Mouse (Mus musculus): ENCODE measurements around the gene Tmem198b. TPM values are rescaled to one million over a fixed set of nuclear protein-coding genes. Genes with fewer than 3 reads are reported as not detected.
A peak's percentile ranks its signal among the peaks of the same experiment; 100 is the strongest.

Tmem198b gene
- polyA plus RNA-seq, 1 experiment from 2014 or later, result 14.2 TPM

- 66% methylated on average over 6 of the region's 6 CpGs for WGBS
- no peak for ATAC-seq (replicated peaks; ENCODE audit: insufficient number of reproducible peaks, low FRiP score, low TSS enrichment, low read depth)
These were observed 1.9 kb upstream of the Tmem198b start for GRCm38 (mm10) chr10:128806086-128806485.

DNA sequence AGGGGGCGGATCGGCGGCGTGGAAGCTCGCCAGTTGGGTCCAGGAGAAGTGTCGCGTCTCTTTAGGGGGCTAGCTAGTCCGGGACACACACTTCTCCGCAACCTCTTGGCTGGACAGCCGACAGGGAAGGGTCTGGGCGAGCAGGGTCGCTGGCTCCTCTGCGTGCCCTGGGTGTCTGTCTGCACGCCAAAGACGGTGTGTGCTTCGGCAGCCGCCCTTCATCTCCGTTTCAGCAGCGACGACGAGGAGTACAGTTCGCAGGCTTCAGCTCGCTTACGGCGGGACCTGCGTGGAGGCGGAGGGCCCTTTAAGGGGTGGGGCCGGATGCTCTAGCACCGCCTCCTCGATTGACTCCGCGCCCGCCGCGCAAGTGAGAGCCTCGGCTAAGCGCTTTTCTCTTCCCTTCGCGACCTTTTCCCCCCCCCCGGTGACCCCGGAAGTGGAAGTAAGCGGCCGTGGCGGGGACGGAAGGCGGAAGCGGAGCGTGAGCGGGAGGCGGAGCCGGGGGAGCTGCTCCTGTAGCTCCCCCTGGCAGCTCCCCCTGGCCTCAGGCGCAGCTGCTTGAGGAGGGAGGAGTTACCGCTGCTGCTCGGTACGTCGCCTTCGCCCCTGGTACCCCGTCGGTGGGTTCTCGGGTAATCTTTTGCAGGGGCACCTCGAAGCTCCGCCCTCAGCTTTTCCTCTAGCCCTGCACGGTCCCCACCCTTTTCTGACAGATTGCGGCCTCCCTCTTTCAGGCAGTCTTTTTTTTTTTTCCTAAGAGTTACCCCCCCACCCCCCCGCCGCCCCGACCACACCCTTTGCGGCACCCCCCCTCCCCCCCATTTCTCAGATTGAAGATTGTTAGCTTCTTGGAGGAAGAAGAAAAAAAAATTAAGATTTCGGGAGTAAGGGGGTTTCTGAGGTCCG is 1.2 kb upstream of the Tmem198b start:
- Histone ChIP-seq H3K9me3 (replicated peaks; ENCODE audit: control insufficient read depth, low read length) (no peaks in the 10 kb centered on the region), H3K4me2 (ENCODE audit: low read depth, low read length) (peak overlapping the region; percentile 54), H3K9ac (replicated peaks; ENCODE audit: low read length) (peak overlapping the region; percentile 85), H3K36me3 (replicated peaks; ENCODE audit: control insufficient read depth, insufficient read depth, low read depth, low read length) (no peaks in the 10 kb centered on the region), H3K27me3 (ENCODE audit: control insufficient read depth, insufficient read depth, low read length) (no peaks in the 10 kb centered on the region), H3K4me3 (ENCODE audit: low read depth, low read length) (peak overlapping the region; percentile 82), H3K4me1 (ENCODE audit: control insufficient read depth, insufficient read depth, low read length) (no peaks in the 10 kb centered on the region), H3K27ac (replicated peaks; ENCODE audit: low read depth, low read length) (peak overlapping the region; percentile 98)
- WGBS, result under 1% methylated on average over 62 of the region's 70 CpGs
- peak; percentile 91 for ATAC-seq (replicated peaks; ENCODE audit: insufficient number of reproducible peaks, low FRiP score, low TSS enrichment, low read depth)
- DNase-seq (ENCODE audit: low spot score), result peak; percentile 98

More at GRCm38 (mm10) chr10:128806086-128806485, 1.9 kb upstream of the Tmem198b start:
- no peak for DNase-seq (ENCODE audit: low spot score)
- Histone ChIP-seq H3K36me3 (replicated peaks; ENCODE audit: control insufficient read depth, insufficient read depth, low read depth, low read length) (no peaks in the 10 kb centered on the region), H3K9ac (replicated peaks; ENCODE audit: low read length) (peak overlapping the region; percentile 59), H3K27me3 (ENCODE audit: control insufficient read depth, insufficient read depth, low read length) (no peaks in the 10 kb centered on the region), H3K9me3 (replicated peaks; ENCODE audit: control insufficient read depth, low read length) (no peaks in the 10 kb centered on the region), H3K4me1 (ENCODE audit: control insufficient read depth, insufficient read depth, low read length) (no peaks in the 10 kb centered on the region), H3K4me2 (ENCODE audit: low read depth, low read length) (peak overlapping the region; percentile 38), H3K4me3 (ENCODE audit: low read depth, low read length) (peak overlapping the region; percentile 82), H3K27ac (replicated peaks; ENCODE audit: low read depth, low read length) (no peak overlapping the region)

DNA sequence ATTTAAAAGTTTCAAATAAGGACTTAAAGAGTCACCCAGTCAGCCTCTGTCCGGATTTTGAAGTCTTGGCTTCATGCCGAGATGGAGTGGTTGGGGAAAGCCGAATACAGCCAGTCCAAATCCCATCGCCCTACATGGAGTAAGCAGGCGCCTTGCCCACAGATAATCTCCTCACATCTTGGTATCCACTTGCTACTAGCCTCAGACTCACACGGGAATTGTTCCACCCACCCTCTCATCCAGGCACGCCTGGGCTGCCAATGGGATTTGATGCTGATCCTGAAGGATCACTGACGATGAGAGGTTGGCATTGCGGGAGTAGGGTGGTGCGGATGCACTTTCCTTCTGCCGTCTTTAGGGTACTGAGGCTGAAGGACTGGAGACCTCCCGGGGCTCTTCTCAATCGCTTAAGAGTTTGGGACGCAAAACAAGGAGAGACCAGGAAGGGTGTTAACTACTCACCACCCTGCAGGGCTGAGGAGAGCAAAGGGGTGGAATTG is 349 bp downstream of the Tmem198b start, which contains the start of gene Dnajc14:
TSS of gene Dnajc14 (plus strand) at position 292 of the 500 bp plus-strand sequence.
- H3K4me3 ChIP-seq (ENCODE audit: low read depth, low read length), result peak within 1 kb of the TSS; percentile 82
- H3K36me3 ChIP-seq (replicated peaks; ENCODE audit: control insufficient read depth, insufficient read depth, low read depth, low read length), result no peaks in the 10 kb centered on the region

GRCm38 (mm10) chr10:128803361-128803760 is 809 bp downstream of the Tmem198b start:
- WGBS, result 8% methylated on average over 6 of the region's 6 CpGs
- peak overlapping the region; percentile 85 for H3K9ac ChIP-seq (replicated peaks; ENCODE audit: low read length)
- no peaks in the 10 kb centered on the region for H3K9me3 ChIP-seq (replicated peaks; ENCODE audit: control insufficient read depth, low read length)
- H3K4me3 ChIP-seq (ENCODE audit: low read depth, low read length), result peak overlapping the region; percentile 82
- no peaks in the 10 kb centered on the region for H3K27me3 ChIP-seq (ENCODE audit: control insufficient read depth, insufficient read depth, low read length)
- no peak for DNase-seq (ENCODE audit: low spot score)
- no peaks in the 10 kb centered on the region for H3K36me3 ChIP-seq (replicated peaks; ENCODE audit: control insufficient read depth, insufficient read depth, low read depth, low read length)
- H3K4me2 ChIP-seq (ENCODE audit: low read depth, low read length), result peak overlapping the region; percentile 54
- H3K27ac ChIP-seq (replicated peaks; ENCODE audit: low read depth, low read length), result 0 out of 2 replicates have a peak overlapping the region, but pooled peaks have one; percentile 13
- H3K4me1 ChIP-seq (ENCODE audit: control insufficient read depth, insufficient read depth, low read length), result no peaks in the 10 kb centered on the region
- no peak for ATAC-seq (replicated peaks; ENCODE audit: insufficient number of reproducible peaks, low FRiP score, low TSS enrichment, low read depth)

More for the DNA sequence above, 349 bp downstream of the Tmem198b start, which contains the start of gene Dnajc14:
- Histone ChIP-seq H3K27me3 (ENCODE audit: control insufficient read depth, insufficient read depth, low read length) (no peaks in the 10 kb centered on the region), H3K27ac (replicated peaks; ENCODE audit: low read depth, low read length) (peak within 1 kb of the TSS; percentile 98), H3K4me1 (ENCODE audit: control insufficient read depth, insufficient read depth, low read length) (no peaks in the 10 kb centered on the region), H3K9ac (replicated peaks; ENCODE audit: low read length) (peak within 1 kb of the TSS; percentile 85), H3K9me3 (replicated peaks; ENCODE audit: control insufficient read depth, low read length) (no peaks in the 10 kb centered on the region), H3K4me2 (ENCODE audit: low read depth, low read length) (peak within 1 kb of the TSS; percentile 54)
- DNase-seq (ENCODE audit: low spot score) (peak; percentile 48), ATAC-seq (replicated peaks; ENCODE audit: insufficient number of reproducible peaks, low FRiP score, low TSS enrichment, low read depth) (peak; percentile 26)
- under 1% methylated on average over 14 of the region's 14 CpGs for WGBS

GRCm38 (mm10) chr10:128802956-128803355 is 1.2 kb downstream of the Tmem198b start:
- Histone ChIP-seq H3K27ac (replicated peaks; ENCODE audit: low read depth, low read length) (no peak overlapping the region), H3K27me3 (ENCODE audit: control insufficient read depth, insufficient read depth, low read length) (no peaks in the 10 kb centered on the region), H3K9ac (replicated peaks; ENCODE audit: low read length) (peak overlapping the region; percentile 43), H3K4me3 (ENCODE audit: low read depth, low read length) (peak overlapping the region; percentile 82; the same call in 1 of the 2 replicates), H3K9me3 (replicated peaks; ENCODE audit: control insufficient read depth, low read length) (no peaks in the 10 kb centered on the region), H3K4me2 (ENCODE audit: low read depth, low read length) (peak overlapping the region; percentile 54), H3K36me3 (replicated peaks; ENCODE audit: control insufficient read depth, insufficient read depth, low read depth, low read length) (no peaks in the 10 kb centered on the region), H3K4me1 (ENCODE audit: control insufficient read depth, insufficient read depth, low read length) (no peaks in the 10 kb centered on the region)
- no peak for ATAC-seq (replicated peaks; ENCODE audit: insufficient number of reproducible peaks, low FRiP score, low TSS enrichment, low read depth)
- 44% methylated on average over 4 of the region's 4 CpGs for WGBS
- no peak for DNase-seq (ENCODE audit: low spot score)

DNA sequence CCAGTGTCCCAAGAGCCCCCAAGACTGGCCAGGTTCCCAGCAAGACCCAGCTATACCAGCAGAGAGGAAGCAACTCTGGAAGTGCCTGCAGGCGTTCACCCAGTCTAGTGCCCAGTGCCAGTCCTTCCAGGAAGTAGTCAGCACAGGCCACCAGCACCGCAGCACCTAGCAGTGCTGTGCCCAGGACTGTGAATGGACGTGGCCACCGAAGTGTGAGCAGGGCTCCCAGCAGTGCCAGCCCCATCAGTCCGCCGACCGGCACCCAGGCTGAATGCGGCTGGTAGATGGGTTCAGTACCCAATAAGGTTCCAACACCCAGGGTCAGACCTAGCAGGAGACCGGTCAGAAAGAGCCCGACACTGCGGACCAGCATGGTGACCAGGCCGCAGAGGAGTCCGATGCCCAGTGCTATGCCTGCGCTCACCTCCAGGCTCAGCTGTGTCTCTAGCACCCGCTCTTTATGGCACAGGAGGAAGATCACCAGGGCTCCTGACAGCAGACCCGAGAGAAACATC is 2.1 kb downstream of the Tmem198b start:
- Histone ChIP-seq H3K9me3 (replicated peaks; ENCODE audit: control insufficient read depth, low read length) (no peaks in the 10 kb centered on the region), H3K27me3 (ENCODE audit: control insufficient read depth, insufficient read depth, low read length) (no peaks in the 10 kb centered on the region), H3K4me3 (ENCODE audit: low read depth, low read length) (no peak overlapping the region), H3K4me2 (ENCODE audit: low read depth, low read length) (no peak overlapping the region), H3K36me3 (replicated peaks; ENCODE audit: control insufficient read depth, insufficient read depth, low read depth, low read length) (no peaks in the 10 kb centered on the region), H3K4me1 (ENCODE audit: control insufficient read depth, insufficient read depth, low read length) (no peaks in the 10 kb centered on the region), H3K27ac (replicated peaks; ENCODE audit: low read depth, low read length) (no peak overlapping the region), H3K9ac (replicated peaks; ENCODE audit: low read length) (no peak overlapping the region)
- ATAC-seq (replicated peaks; ENCODE audit: insufficient number of reproducible peaks, low FRiP score, low TSS enrichment, low read depth) (no peak), DNase-seq (ENCODE audit: low spot score) (no peak)
- WGBS, result 90% methylated on average over 16 of the region's 16 CpGs

GRCm38 (mm10) chr10:128798676-128799075 is 5.5 kb downstream of the Tmem198b start:
- DNase-seq (ENCODE audit: low spot score) (no peak), ATAC-seq (replicated peaks; ENCODE audit: insufficient number of reproducible peaks, low FRiP score, low TSS enrichment, low read depth) (no peak)
- H3K9ac ChIP-seq (replicated peaks; ENCODE audit: low read length), result no peak overlapping the region
- H3K4me3 ChIP-seq (ENCODE audit: low read depth, low read length), result no peak overlapping the region
- 93% methylated on average over 8 of the region's 8 CpGs for WGBS
- no peaks in the 10 kb centered on the region for H3K4me1 ChIP-seq (ENCODE audit: control insufficient read depth, insufficient read depth, low read length)
- no peak overlapping the region for H3K27ac ChIP-seq (replicated peaks; ENCODE audit: low read depth, low read length)
- H3K27me3 ChIP-seq (ENCODE audit: control insufficient read depth, insufficient read depth, low read length), result no peaks in the 10 kb centered on the region
- no peaks in the 10 kb centered on the region for H3K36me3 ChIP-seq (replicated peaks; ENCODE audit: control insufficient read depth, insufficient read depth, low read depth, low read length)
- no peak overlapping the region for H3K4me2 ChIP-seq (ENCODE audit: low read depth, low read length)
- no peaks in the 10 kb centered on the region for H3K9me3 ChIP-seq (replicated peaks; ENCODE audit: control insufficient read depth, low read length)

GRCm38 (mm10) chr10:128795581-128795980 is 8.6 kb downstream of the Tmem198b start:
- no peak overlapping the region for H3K4me3 ChIP-seq (ENCODE audit: low read depth, low read length)
- no peaks in the 10 kb centered on the region for H3K9me3 ChIP-seq (replicated peaks; ENCODE audit: control insufficient read depth, low read length)
- no peaks in the 10 kb centered on the region for H3K4me1 ChIP-seq (ENCODE audit: control insufficient read depth, insufficient read depth, low read length)
- no peak overlapping the region for H3K9ac ChIP-seq (replicated peaks; ENCODE audit: low read length)
- 90% methylated on average over 3 of the region's 3 CpGs for WGBS
- no peak for ATAC-seq (replicated peaks; ENCODE audit: insufficient number of reproducible peaks, low FRiP score, low TSS enrichment, low read depth)
- no peak overlapping the region for H3K4me2 ChIP-seq (ENCODE audit: low read depth, low read length)
- H3K36me3 ChIP-seq (replicated peaks; ENCODE audit: control insufficient read depth, insufficient read depth, low read depth, low read length), result no peaks in the 10 kb centered on the region
- no peak overlapping the region for H3K27ac ChIP-seq (replicated peaks; ENCODE audit: low read depth, low read length)
- no peaks in the 10 kb centered on the region for H3K27me3 ChIP-seq (ENCODE audit: control insufficient read depth, insufficient read depth, low read length)
- no peak for DNase-seq (ENCODE audit: low spot score)

Data from embryonic facial prominence, embryonic 11.5 days (tissue).